Mouse (Mus musculus) heart, adult 18-20 months (tissue): Measurements from ENCODE around the gene Fxyd3. TPM values are rescaled to one million over a fixed set of nuclear protein-coding genes. Genes with fewer than 3 reads are reported as not detected.

Source experiments
- DNase-seq, 2 experiments: peaks; one replicate each; pipeline ENCODE4 v3.0.0; 2021 to 2022; ENCODE audit warnings: mixed read lengths in 1 of 2
- total RNA-seq, 2 experiments: library from RNA; stranded (reverse); gene quantifications; 2 replicates each; pipeline ENCODE4 v1.2.3; 2021

Gene Fxyd3
- total RNA-seq, 2 experiments from 2014 or later: 0.87 to 2.5 TPM

GRCm38 (mm10) chr7:31098697-31099611, 22.4 kb upstream of the Fxyd3 start:
- no peak for DNase-seq

DNA sequence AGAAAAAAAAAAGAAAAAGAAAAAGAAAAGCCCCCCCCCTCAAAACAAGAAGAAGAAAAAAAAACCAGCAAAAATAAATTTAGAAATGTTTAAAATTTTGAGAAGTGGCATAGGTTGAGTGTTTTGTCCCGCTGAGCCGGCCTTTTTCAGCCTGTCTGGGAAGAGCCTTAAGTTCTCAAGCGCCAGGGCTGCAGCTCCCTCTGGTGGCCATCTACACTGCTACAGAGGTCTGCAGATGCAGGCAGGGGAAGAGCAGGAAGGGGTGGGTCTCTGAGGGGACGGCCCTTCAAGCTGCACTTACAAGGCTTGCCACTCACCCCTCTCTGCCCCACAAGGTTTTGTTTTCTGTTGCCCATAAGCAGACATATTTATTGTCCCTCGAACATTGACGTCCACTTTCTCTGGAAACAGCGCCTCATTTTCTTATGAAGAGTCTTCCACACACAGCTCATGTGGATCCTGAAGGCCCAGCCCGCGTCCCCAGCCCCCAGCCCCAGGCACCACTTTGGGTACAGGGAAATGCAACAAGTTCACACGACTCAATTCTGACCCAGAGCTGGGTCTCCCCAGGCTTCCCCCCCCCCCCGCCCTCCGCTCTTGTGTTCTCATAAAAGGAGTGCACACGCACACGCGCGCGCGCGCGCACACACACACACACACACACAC, 21.2 kb upstream of the Fxyd3 start:
- peak; percentile 94 to 96 for DNase-seq

DNA sequence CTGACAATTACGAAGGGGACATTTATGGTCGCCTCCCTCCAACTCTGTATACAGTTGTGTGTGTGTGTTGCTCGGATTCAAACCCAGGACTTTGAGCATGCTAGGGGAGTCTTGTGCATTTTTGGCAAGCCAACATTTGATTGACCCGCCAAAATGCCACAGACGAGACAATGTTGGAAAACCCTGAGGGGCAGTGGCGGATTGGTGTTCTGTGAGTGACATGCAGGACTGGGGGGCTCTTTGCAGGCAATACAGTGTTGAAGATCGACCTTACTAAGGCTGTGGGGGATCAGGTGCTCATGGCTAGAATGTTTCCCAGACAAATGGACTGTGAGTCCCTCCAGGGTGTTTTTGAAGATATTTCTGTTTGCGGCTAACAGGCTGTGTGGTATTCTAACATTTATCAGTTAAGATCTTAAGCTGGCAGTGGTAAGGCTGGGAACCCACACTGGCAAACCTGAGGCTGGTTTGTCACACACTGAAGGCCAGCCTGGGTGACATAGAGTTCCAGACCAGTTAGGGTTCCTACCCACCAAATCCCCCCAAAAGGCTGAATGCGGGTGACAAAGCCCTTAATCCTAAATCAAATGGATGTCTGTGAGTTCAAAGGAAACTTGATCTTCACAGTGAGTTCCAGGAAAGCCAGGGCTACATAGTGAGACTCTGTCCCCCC, 20.5 kb upstream of the Fxyd3 start:
- no peak for DNase-seq

DNA sequence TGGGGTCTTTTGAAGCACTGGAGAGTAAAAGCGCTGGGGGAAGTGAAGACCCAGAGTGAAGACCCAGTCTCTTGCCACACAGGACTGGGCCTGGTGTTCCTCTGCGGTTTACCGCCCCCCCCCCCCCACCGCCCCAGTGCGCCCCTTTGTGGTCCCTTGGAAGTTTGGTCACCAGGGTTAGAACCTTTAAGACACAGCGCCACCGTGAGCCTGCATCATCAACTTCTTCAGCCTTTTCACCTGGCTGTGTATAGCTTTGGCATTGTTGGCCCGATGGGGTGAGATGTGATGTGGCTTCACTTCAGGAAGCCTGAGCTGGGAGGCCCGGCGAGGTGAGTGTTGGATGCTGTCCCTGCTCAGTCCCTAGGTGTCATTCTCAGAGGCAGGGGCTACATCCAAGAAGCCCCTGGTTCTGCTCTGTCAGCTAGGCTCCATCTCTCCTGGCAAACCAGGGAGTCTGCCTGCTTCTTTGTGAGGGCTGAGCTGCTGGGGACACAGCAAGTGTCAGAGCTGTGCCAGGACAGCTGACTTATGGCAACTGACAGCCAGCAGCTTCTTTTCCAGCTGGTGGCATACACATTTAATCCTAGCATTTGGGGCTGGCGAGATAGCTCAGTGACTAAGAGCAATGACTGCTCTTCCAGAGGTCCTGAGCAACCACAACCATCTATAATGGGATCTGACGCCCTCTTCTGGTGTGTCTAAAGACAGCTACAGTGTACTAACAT, 18.4 kb upstream of the Fxyd3 start:
- DNase-seq: no peak

DNA sequence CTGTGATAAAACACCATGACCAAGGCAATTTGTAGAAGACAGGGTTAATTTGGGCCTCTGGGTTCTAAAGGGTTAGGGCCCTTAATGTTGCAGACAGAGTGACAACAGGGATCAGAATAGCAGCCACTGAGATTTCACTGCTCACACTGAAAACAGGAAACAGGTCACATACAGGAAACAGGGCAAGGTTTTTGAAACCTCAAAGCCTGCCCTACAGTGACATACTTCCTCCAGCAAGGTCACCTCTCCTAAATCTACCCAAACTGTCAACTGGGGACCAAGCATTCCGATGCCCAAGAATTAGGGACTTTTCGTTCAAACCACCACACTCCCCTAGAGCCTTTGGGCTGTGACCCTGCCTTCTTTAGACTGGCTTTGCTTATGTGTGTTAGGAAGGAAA, 13.2 kb upstream of the Fxyd3 start:
- no peak for DNase-seq

DNA sequence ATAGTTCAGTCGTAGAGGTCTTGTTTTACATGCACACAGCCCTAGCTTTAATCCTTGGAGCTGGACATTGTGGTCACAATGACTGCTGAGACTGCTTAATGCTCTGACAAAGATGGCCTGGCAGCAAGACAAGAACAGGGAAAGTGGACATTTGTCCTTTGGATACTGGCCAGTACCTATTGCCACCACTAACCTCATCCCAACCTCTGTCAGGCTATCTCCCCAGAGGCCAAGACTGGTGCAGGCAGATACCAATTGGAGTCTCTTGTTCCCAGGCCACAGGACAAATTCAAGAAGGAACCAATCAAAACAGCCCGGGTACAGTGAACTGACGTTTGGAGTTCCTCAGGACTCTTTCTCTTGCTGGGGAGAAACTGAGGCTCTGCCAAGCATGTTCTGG, 11.7 kb upstream of the Fxyd3 start:
- DNase-seq: peak in 1 of 2 experiments; percentile 35

DNA sequence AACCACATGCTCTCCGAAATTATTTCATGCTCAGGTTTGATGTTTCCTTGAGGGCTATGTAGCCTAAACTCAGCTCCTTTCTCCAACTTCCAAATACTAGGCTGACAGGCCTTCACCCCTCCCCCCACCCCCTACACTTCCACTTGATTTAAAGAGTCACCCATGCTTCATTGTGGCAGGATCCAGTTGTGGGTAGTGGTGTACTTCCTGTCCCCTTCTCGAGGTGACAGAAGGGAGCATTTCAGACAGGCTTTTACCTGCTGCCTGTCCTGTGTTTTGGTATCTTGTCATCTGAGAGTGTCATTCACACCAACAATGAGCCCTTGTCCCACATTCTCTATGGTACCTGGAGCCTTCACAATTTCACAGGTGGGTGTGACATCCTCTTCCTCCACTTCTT, 10.8 kb upstream of the Fxyd3 start:
- no peak for DNase-seq

DNA sequence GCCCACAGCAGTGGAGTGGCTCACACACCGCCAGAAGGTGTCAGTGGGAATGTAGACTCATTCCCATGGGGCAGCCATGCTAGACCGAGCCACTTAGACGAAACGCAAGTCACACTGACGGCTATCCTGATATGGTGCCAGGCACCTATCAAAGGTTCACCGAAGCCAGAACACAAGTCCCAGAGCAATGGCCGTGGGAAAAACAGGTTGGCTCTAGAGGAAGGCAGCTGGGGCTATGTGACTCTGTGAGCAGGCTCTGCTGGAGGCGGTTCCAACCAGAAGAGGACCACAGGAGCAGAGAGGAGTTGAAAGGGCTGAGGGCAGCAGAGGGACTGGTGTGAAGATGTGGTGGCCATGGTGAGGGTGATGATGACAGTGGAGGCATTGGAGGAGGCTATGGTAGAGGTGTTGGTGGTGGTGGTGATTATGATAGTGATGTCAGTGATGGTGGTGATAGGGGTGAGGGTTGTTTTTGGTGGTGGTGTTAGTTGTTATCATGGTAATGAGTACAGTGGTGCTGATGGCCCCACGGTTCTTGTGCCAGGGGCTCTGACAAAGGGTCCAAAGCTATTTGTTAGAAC, 9.8 kb upstream of the Fxyd3 start:
- no peak for DNase-seq

DNA sequence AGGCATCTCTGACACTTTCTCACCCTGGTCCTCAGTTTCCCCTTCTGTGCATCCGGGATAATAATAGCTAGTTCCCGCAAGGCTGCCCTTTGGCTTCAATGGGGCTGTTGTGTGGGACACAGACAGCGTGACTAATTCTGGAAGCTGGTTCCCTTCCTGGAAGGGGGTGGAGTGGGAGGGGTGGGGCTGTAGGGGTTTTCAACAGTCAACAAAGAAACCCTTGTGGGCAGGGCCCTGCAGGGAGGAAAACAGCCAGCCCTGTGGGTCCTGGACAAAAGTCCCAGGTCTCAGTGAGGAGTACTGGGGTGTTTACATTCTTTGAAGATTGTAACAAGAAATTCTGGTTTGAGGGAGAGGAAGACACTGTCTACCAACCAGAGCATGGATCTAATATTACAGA, 8.7 kb upstream of the Fxyd3 start:
- DNase-seq: peak; percentile 84

GRCm38 (mm10) chr7:31084140-31084539, 7.6 kb upstream of the Fxyd3 start:
- DNase-seq: no peak

GRCm38 (mm10) chr7:31082831-31083588, 6.5 kb upstream of the Fxyd3 start:
- peak; percentile 87 to 91 for DNase-seq

DNA sequence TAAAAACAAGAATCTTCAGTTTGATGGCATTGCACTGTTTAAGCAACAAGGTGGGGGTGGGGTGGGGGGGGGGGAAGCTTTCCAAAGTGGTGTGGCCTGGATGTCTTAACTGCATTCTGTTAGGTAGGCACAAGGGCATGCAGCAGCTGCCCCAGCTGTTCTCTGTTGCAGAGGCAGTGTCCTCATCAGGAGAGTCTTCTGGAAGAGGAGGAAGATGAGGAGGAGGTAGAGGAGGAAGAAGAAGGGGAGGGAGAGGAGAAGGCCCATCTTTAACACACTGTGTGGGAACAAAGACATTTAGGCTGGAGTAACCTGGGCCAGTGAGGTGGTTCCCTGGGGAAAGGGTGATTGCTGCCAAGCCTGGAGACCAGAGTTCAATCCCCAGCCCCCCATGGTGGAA, 5.6 kb upstream of the Fxyd3 start:
- no peak for DNase-seq

GRCm38 (mm10) chr7:31081106-31081505, 4.6 kb upstream of the Fxyd3 start:
- no peak for DNase-seq

DNA sequence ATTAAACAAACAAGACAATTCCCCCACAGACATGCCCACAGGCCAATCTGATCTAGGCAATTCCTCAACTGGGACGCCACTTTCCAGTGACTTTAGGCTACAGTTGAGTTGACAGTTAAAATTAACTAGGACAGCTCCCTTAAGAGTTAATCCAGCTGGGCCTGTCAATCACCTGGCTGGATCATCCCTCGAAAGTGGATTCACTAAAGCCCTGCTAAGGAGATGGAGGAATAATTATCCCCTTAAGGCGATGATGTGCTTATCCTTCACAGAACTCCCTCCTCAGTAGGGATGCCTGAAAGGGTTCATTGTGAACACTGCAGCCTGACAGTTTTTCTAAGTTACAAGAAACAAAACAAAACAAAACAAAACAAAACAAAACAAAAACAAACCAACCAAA, 4.1 kb upstream of the Fxyd3 start:
- no peak for DNase-seq

DNA sequence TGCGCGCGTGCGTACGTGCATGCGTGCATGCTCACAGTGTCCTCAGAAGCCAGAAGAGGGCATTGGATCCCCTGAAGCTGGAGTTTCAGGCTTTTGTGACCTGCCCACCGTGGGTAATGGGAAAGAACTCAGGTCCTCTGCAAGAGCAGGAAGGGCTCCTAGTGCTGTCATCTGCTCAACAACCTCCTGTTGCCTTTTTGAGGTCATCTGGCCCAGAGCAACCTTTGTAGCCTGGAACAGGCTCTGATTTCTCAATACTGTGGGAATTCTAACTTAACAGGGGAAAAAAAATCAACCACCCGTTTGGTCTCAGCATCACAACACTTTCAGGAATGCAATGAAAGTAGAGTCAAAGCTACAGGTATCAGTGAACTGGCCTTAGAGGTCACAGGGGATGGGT, 3.2 kb upstream of the Fxyd3 start:
- DNase-seq: no peak

- DNase-seq: peak in 1 of 2 experiments; percentile 65
Measured at GRCm38 (mm10) chr7:31077885-31078445, 1.5 kb upstream of the Fxyd3 start.

DNA sequence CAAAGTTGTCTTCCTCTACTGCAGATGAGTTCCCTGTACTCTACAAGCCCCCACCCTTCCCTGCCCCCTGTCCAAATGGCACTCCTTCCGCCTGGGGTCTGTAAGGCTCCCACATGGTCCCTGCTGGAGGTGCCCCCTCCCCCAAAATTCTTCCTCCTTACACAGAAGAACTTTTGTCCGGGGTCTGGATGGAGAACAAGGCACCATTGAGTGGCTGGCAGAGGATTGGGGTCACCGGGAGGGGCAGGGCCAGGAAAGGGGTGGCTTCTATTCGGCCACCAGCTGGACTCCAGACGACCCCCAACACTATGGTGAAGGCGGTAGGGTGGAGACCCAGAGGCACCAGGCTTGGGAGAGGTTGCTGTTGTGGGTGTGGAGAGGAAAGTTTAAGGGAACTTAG, 966 bp upstream of the Fxyd3 start:
- DNase-seq: no peak

GRCm38 (mm10) chr7:31074713-31075069, 1.8 kb downstream of the Fxyd3 start:
- no peak for DNase-seq

DNA sequence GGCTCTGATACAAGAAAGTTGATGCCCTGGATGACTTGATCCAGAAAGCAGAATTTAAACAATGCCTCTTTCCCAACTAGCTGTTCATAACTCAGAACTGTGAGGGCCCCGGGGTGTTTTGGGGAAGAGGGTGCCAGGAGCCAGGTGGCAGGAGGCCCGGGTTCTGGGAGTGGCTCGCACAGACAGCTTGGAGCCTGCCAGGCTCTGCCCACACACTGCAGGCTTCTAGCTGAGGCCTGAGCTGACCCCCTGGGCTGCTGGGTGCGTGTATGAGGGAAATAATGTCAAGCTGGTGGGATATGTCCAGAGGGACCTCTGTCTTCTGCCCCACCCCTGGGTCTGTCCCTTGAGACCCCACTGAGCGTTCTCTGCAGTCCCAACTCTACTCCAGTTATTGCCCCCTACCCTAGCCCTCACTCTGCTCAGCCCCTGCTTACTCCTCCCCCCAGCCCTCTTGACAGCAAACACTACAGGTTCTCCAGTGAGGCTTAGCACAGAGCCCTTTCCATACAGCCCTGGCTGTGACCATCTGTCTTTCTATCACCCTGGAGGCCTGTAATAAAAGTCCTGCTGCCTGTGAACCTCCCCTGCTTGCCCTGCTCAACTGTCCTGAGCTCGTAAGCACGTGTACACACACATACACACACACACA, 2.3 kb downstream of the Fxyd3 start:
- no peak for DNase-seq

GRCm38 (mm10) chr7:31073546-31073945, 3.0 kb downstream of the Fxyd3 start:
- DNase-seq: no peak
